9 mouse cellular contexts compared by ENCODE assay signal in genomic region chr19:60340234-60340633, GRCm38 (mm10).
DNase-seq lines count a peak whose midpoint lies in the region; ATAC-seq and TF ChIP-seq lines count a peak whose summit lies in the region.
"Had no signal": no experiment of that assay in that cellular context is flagged by ENCODE, and none has a peak within 500 bp of the region (broad histone marks: within the 10 kb centered on the region; RNA-seq: fewer than 3 reads in every experiment).

No protein-coding gene starts in this region.

- DNase-seq in hindbrain, postnatal 0 days (ENCODE audit: low spot score), result peak; percentile 22
- peak; percentile 11 for DNase-seq in ovary, postnatal 14 days (ENCODE audit: low spot score)
- no peak for DNase-seq in ovary, adult 18-20 months (ENCODE audit: low spot score)
- no peak for DNase-seq in Patski (ENCODE audit: low read depth, low spot score)
- DNase-seq in stomach, postnatal 0 days (ENCODE audit: low spot score), result no peak

- in situ Hi-C loops in Patski (cut with MboI; ENCODE audit: low pct_unique_long_range_greater_than_20kb), result loop anchor here (25.0 kb wide), 1 partner anchor 1103 kb away; no protein-coding TSS in a partner anchor

- no peak overlapping the region for H3K4me2 ChIP-seq in hindbrain, postnatal 0 days (ENCODE audit: low read depth, low read length)
- no peak overlapping the region for H3K4me2 ChIP-seq in hindbrain, embryonic 13.5 days
- H3K4me2 ChIP-seq in stomach, postnatal 0 days (replicated peaks; ENCODE audit: low read depth), result no peak overlapping the region
- H3K4me2 ChIP-seq: limb, embryonic 15.5 days had no signal

- H3K4me3 ChIP-seq in hindbrain, postnatal 0 days (ENCODE audit: low read length), result no peak overlapping the region
- no peak overlapping the region for H3K4me3 ChIP-seq in hindbrain, embryonic 13.5 days
- H3K4me3 ChIP-seq in stomach, postnatal 0 days (ENCODE audit: low read depth, low read length), result no peak overlapping the region
- H3K4me3 ChIP-seq: limb, embryonic 15.5 days had no signal

- POLR2A ChIA-PET in Patski (lab: Charles Lee), result interaction anchor here (0.6 to 0.7 kb wide), 2 partner anchors 522 to 928 kb away, joined by 3 to 4 read pairs; no protein-coding TSS in a partner anchor

- H3K4me1 ChIP-seq in hindbrain, postnatal 0 days (ENCODE audit: insufficient read depth, low read length), result no peaks in the 10 kb centered on the region
- H3K4me1 ChIP-seq in hindbrain, embryonic 13.5 days (replicated peaks), result no peaks in the 10 kb centered on the region
- no peaks in the 10 kb centered on the region for H3K4me1 ChIP-seq in stomach, postnatal 0 days (replicated peaks; ENCODE audit: control insufficient read depth, insufficient read depth)
- H3K4me1 ChIP-seq: limb, embryonic 15.5 days had no signal

- no peak overlapping the region for H3K27ac ChIP-seq in hindbrain, postnatal 0 days
- no peak overlapping the region for H3K27ac ChIP-seq in hindbrain, embryonic 13.5 days
- no peak overlapping the region for H3K27ac ChIP-seq in stomach, postnatal 0 days (replicated peaks)
- H3K27ac ChIP-seq: limb, embryonic 15.5 days had no signal

- CTCF ChIA-PET in Patski (lab: Charles Lee), result interaction anchor here (0.9 to 3.1 kb wide), 8 partner anchors 14 to 961 kb away, joined by 3 to 14 read pairs (median 4); no protein-coding TSS in a partner anchor

- no peak for ATAC-seq in hindbrain, postnatal 0 days
- no peak for ATAC-seq in hindbrain, embryonic 13.5 days (ENCODE audit: low FRiP score)
- no peak for ATAC-seq in Patski
- no peak for ATAC-seq in stomach, postnatal 0 days (ENCODE audit: low FRiP score, low TSS enrichment)
- no peak for ATAC-seq in monocyte, adult 5-6 weeks (replicated peaks; ENCODE audit: insufficient number of reproducible peaks, low FRiP score, low TSS enrichment, poor library complexity, severe bottlenecking)
- ATAC-seq in inflammation-experienced regulatory T-cells, adult 6 months, result no peak

- no peaks in the 10 kb centered on the region for H3K27me3 ChIP-seq in hindbrain, postnatal 0 days (ENCODE audit: insufficient read depth, low read length)
- H3K27me3 ChIP-seq in hindbrain, embryonic 13.5 days, result no peaks in the 10 kb centered on the region
- peaks cover 12% of the 10 kb centered on the region for H3K27me3 ChIP-seq in Patski
- no peaks in the 10 kb centered on the region for H3K27me3 ChIP-seq in stomach, postnatal 0 days (ENCODE audit: control insufficient read depth, insufficient read depth, low read length)
- H3K27me3 ChIP-seq: limb, embryonic 15.5 days had no signal

- peak; percentile 31 for TF ChIP-seq CTCF in hindbrain, postnatal 0 days (IDR thresholded peaks at IDR 0.05; ENCODE audit: low read depth)
- peak; percentile 62 for TF ChIP-seq CTCF in Patski (IDR thresholded peaks at IDR 0.05)
- TF ChIP-seq CTCF in stomach, postnatal 0 days (IDR thresholded peaks at IDR 0.05; ENCODE audit: low read depth), result peak; percentile 27

- no peaks in the 10 kb centered on the region for H3K9me3 ChIP-seq in hindbrain, postnatal 0 days (ENCODE audit: low read length)
- no peaks in the 10 kb centered on the region for H3K9me3 ChIP-seq in hindbrain, embryonic 13.5 days
- H3K9me3 ChIP-seq in stomach, postnatal 0 days (ENCODE audit: control insufficient read depth, low read length), result no peaks in the 10 kb centered on the region
- H3K9me3 ChIP-seq: limb, embryonic 15.5 days had no signal

- TF ChIP-seq EP300 in stomach, postnatal 0 days (optimal IDR thresholded peaks at IDR 0.05), result no peak

- no peak overlapping the region for H3K9ac ChIP-seq in hindbrain, postnatal 0 days (replicated peaks; ENCODE audit: low read length)
- H3K9ac ChIP-seq in hindbrain, embryonic 13.5 days, result no peak overlapping the region
- H3K9ac ChIP-seq in stomach, postnatal 0 days (ENCODE audit: low read length), result no peak overlapping the region
- H3K9ac ChIP-seq: limb, embryonic 15.5 days had no signal

- 89% methylated on average over 6 of the region's 6 CpGs for WGBS in hindbrain, postnatal 0 days
- WGBS in hindbrain, embryonic 13.5 days, result 92% methylated on average over 6 of the region's 6 CpGs
- 82% methylated on average over 6 of the region's 6 CpGs for WGBS in stomach, postnatal 0 days

- H3K36me3 ChIP-seq in hindbrain, postnatal 0 days (ENCODE audit: insufficient read depth, low read length), result no peaks in the 10 kb centered on the region
- no peaks in the 10 kb centered on the region for H3K36me3 ChIP-seq in hindbrain, embryonic 13.5 days
- no peaks in the 10 kb centered on the region for H3K36me3 ChIP-seq in stomach, postnatal 0 days (ENCODE audit: control insufficient read depth, insufficient read depth, low read length)
- H3K36me3 ChIP-seq: limb, embryonic 15.5 days had no signal

Comparison
In these comparisons a context has a peak if more than half of its experiments do, and no peak if none do; other contexts are left out.
1. DNase-seq: peak in hindbrain, postnatal 0 days (single experiment) and ovary, postnatal 14 days (single experiment); none in ovary, adult 18-20 months (single experiment), Patski (single experiment) and stomach, postnatal 0 days (single experiment).
2. Peak in every context shown above with its lines, with median percentiles within 50 percentile points of each other: CTCF ChIP-seq.